Mouse (Mus musculus): ENCODE results near the gene Alkbh6. TPM values are rescaled to one million over a fixed set of nuclear protein-coding genes. Genes with fewer than 3 reads are reported as not detected.

Gene Alkbh6
- total and polyA plus RNA-seq, 3 experiments = 16.2 to 24.6 TPM; not detected in 1

DNA sequence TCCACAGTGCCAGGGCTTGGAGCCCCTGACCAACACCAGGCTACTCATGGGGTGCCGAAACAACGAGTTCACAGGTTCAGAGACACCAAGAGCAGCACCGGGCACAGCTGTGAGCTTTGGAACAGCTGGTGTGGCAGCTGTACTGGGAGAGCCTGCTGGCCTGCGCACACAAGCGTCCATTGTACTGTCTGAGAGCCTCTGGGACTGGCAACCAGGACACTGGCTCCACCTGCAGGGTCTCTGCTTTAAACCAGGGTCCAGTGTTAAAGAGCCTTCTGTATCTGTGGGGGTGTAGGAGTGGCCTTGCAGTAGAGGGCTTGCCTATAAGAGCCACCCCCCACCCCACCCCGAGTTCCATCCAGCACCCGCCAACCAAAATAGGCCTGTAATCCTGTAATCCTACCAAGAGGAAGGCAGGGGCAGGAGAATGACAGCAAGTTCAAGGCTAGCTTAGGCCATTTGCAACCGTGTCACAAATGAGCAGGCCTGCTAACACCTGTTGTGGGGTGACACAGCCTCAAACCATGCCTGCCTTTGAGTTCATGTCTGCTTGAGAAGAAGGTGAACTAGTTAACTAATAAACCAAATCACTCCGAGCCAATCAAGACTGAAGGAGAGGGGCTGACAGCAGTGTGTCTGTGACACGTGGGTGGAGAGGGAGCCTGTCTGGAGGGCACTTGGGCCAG, 18.7 kb upstream of the Alkbh6 start:
- no peak overlapping the region for H3K9ac ChIP-seq (ENCODE audit: control insufficient read depth, low read depth, low read length, poor library complexity, severe bottlenecking)
- H3K4me1 ChIP-seq (ENCODE audit: control insufficient read depth in 1 of 2, insufficient read depth in 2 of 2, low read length in 2 of 2) = no peaks in the 10 kb centered on the region
- no peaks in the 10 kb centered on the region for H3K27me3 ChIP-seq (ENCODE audit: control insufficient read depth in 1 of 2, insufficient read depth in 2 of 2, low read length in 2 of 2)
- DNase-seq (ENCODE audit: low read depth, low spot score) = no peak
- TF ChIP-seq RCOR1 (IDR thresholded peaks at IDR 0.05; ENCODE audit: low read depth, low read length) (no peak), SMC3 (IDR thresholded peaks at IDR 0.05; ENCODE audit: low read depth, low read length) (no peak), MYC (IDR thresholded peaks at IDR 0.05; ENCODE audit: low read depth, low read length) (no peak), MAFK (IDR thresholded peaks at IDR 0.05; ENCODE audit: borderline replicate concordance, low read depth, low read length) (no peak)
- H3K9me3 ChIP-seq (replicated peaks; ENCODE audit: insufficient read depth, low read length) = no peaks in the 10 kb centered on the region
- no peak overlapping the region for H3K4me3 ChIP-seq (ENCODE audit: control insufficient read depth in 1 of 2, insufficient read depth in 1 of 2, low read depth in 2 of 2, low read length in 2 of 2)
- H3K79me2 ChIP-seq (ENCODE audit: control insufficient read depth, insufficient read depth, low read length, poor library complexity) = no peaks in the 10 kb centered on the region
- no peak overlapping the region for H3K27ac ChIP-seq (ENCODE audit: control insufficient read depth, low read depth, low read length)
- H3K36me3 ChIP-seq (ENCODE audit: control insufficient read depth in 1 of 2, insufficient read depth in 2 of 2, low read length in 2 of 2) = no peaks in the 10 kb centered on the region

DNA sequence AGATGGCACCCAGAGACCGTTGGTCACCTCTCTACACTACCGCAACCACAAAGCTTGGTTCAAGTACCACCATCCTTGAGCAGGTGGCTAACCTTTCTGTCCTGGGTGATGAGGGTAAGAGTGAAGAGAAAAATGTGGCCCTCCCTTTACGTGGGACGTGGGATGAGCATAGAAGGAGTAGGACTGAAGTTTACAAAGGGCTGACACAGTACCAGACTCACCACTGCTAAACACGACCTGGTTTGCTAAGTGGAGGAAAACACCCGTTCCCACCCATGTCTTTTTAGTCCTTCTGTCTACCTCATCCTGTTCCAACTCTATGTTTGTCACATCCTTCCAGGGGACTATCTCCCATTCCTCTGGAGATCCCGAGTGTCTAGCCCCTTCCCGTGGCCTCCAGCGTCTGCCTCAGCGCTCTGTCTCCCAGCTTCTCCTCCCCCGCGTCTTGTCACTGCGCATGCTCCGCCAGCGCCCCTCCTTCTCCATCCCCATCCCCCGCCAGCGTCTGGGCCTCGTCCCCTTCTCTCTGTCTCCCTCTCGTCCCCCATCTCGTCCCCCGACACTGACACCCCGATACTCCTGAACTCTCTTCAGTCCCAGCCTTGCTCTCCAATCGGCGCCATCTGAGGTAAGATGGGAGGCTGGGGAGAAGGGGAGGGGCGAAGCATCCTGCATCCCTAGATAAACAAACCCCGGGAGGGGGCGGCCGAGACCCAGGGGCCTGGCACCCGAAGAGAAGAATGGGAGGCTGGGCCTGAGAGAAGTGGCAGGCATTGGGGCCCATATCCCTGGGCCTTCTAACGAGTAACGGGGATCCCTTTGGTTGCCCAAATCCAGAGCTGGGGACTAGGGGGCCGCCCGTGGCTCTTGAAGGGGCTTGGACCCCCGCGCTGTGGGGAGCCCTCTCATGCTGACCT, 17.0 kb upstream of the Alkbh6 start, which contains the start of gene Clip3:
Gene Clip3 (plus strand): TSS at position 514 of the 917 bp plus-strand sequence.
- H3K4me1 ChIP-seq (ENCODE audit: control insufficient read depth in 1 of 2, insufficient read depth in 2 of 2, low read length in 2 of 2) = no peaks in the 10 kb centered on the region
- TF ChIP-seq BHLHE40 (IDR thresholded peaks at IDR 0.05; ENCODE audit: borderline replicate concordance, low read depth, low read length) (no peak), RCOR1 (IDR thresholded peaks at IDR 0.05; ENCODE audit: low read depth, low read length) (no peak), POLR2A (IDR thresholded peaks at IDR 0.05; ENCODE audit: control insufficient read depth in 1 of 2, insufficient read depth in 1 of 2, low read depth in 1 of 2, low read length in 2 of 2, poor library complexity in 1 of 2) (no peak), CTCF (IDR thresholded peaks at IDR 0.05 in 2 of 3, conservative IDR thresholded peaks at IDR 0.05 in 1 of 3; ENCODE audit: control insufficient read depth in 1 of 3, insufficient read depth in 1 of 3, low read depth in 2 of 3, low read length in 3 of 3, poor library complexity in 1 of 3, severe bottlenecking in 1 of 3) (no peak)
- no peaks in the 10 kb centered on the region for H3K36me3 ChIP-seq (ENCODE audit: control insufficient read depth in 1 of 2, insufficient read depth in 2 of 2, low read length in 2 of 2)
- no peaks in the 10 kb centered on the region for H3K9me3 ChIP-seq (replicated peaks; ENCODE audit: insufficient read depth, low read length)
- H3K79me2 ChIP-seq (ENCODE audit: control insufficient read depth, insufficient read depth, low read length, poor library complexity) = no peaks in the 10 kb centered on the region
- no peak for DNase-seq (ENCODE audit: low read depth, low spot score)
- no peaks in the 10 kb centered on the region for H3K27me3 ChIP-seq (ENCODE audit: control insufficient read depth in 1 of 2, insufficient read depth in 2 of 2, low read length in 2 of 2)
- H3K4me3 ChIP-seq (ENCODE audit: control insufficient read depth in 1 of 2, insufficient read depth in 1 of 2, low read depth in 2 of 2, low read length in 2 of 2) = no peak within 1 kb of the TSS
- H3K9ac ChIP-seq (ENCODE audit: control insufficient read depth, low read depth, low read length, poor library complexity, severe bottlenecking) = no peak within 1 kb of the TSS
- H3K27ac ChIP-seq (ENCODE audit: control insufficient read depth, low read depth, low read length) = no peak within 1 kb of the TSS

DNA sequence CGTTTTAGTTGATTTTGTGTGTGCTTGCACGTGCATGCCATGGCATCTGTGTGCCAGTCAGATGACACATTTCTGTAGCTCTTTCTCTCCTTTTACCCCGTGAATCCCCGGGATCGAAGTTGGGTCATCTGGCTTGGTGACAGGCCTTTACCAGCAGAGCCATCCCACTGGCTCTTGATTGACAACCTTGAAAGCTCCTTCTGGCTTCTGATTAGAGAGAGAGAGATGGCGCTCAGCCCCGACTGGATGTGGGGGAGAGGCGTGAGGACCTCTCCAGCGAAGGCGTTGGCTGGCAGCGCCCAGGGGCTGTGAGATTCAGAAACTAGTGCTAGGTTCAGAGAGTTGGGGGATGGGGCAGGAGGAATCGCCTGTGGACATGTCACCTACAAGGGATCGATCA, 14.7 kb upstream of the Alkbh6 start:
- DNase-seq (ENCODE audit: low read depth, low spot score) = no peak
- Histone ChIP-seq H3K4me1 (ENCODE audit: control insufficient read depth in 1 of 2, insufficient read depth in 2 of 2, low read length in 2 of 2) (peaks cover 0 to 4% of the 10 kb centered on the region in 2 experiments; a peak in 1 of 4 replicates), H3K27me3 (ENCODE audit: control insufficient read depth in 1 of 2, insufficient read depth in 2 of 2, low read length in 2 of 2) (0 out of 4 replicates have a peak, but pooled peaks cover 0 to 2% of the 10 kb centered on the region in 2 experiments), H3K79me2 (ENCODE audit: control insufficient read depth, insufficient read depth, low read length, poor library complexity) (no peaks in the 10 kb centered on the region), H3K4me3 (ENCODE audit: control insufficient read depth in 1 of 2, insufficient read depth in 1 of 2, low read depth in 2 of 2, low read length in 2 of 2) (no peak overlapping the region), H3K9ac (ENCODE audit: control insufficient read depth, low read depth, low read length, poor library complexity, severe bottlenecking) (no peak overlapping the region), H3K9me3 (replicated peaks; ENCODE audit: insufficient read depth, low read length) (no peaks in the 10 kb centered on the region), H3K36me3 (ENCODE audit: control insufficient read depth in 1 of 2, insufficient read depth in 2 of 2, low read length in 2 of 2) (no peaks in the 10 kb centered on the region), H3K27ac (ENCODE audit: control insufficient read depth, low read depth, low read length) (no peak overlapping the region)
- TF ChIP-seq CHD1 (IDR thresholded peaks at IDR 0.05; ENCODE audit: low read depth, low read length) = no peak
- TF ChIP-seq ETS1 (IDR thresholded peaks at IDR 0.05; ENCODE audit: low read depth, low read length) = no peak
- no peak for TF ChIP-seq GABPA (IDR thresholded peaks at IDR 0.05; ENCODE audit: low read depth, low read length)
- TF ChIP-seq ELF1 (IDR thresholded peaks at IDR 0.05; ENCODE audit: low read depth, low read length) = no peak
- TF ChIP-seq CHD2 (IDR thresholded peaks at IDR 0.05; ENCODE audit: low read length) = no peak
- TF ChIP-seq MEF2A (IDR thresholded peaks at IDR 0.05; ENCODE audit: extremely low read depth, insufficient replicate concordance, low read depth, low read length, poor library complexity, severe bottlenecking) = no peak
- no peak for TF ChIP-seq NRF1 (IDR thresholded peaks at IDR 0.05; ENCODE audit: insufficient read depth, low read depth, low read length, poor library complexity, severe bottlenecking)
- no peak for TF ChIP-seq GATA1 (IDR thresholded peaks at IDR 0.05; ENCODE audit: low read depth, low read length)
- no peak for TF ChIP-seq TAL1 (IDR thresholded peaks at IDR 0.05; ENCODE audit: low read length)
- no peak for TF ChIP-seq MYC (IDR thresholded peaks at IDR 0.05; ENCODE audit: low read depth, low read length)
- TF ChIP-seq MAFK (IDR thresholded peaks at IDR 0.05; ENCODE audit: borderline replicate concordance, low read depth, low read length) = no peak
- TF ChIP-seq JUND (IDR thresholded peaks at IDR 0.05; ENCODE audit: low read depth, low read length) = no peak
- TF ChIP-seq ZNF384 (IDR thresholded peaks at IDR 0.05; ENCODE audit: low read depth, low read length) = no peak
- TF ChIP-seq KAT2A (conservative IDR thresholded peaks at IDR 0.05; ENCODE audit: low read depth, low read length) = no peak
- no peak for TF ChIP-seq POLR2A (IDR thresholded peaks at IDR 0.05; ENCODE audit: control insufficient read depth in 1 of 2, insufficient read depth in 1 of 2, low read depth in 1 of 2, low read length in 2 of 2, poor library complexity in 1 of 2)

All from MEL (cell line).